Mouse (Mus musculus): ENCODE results near the gene Nek1.

DNA sequence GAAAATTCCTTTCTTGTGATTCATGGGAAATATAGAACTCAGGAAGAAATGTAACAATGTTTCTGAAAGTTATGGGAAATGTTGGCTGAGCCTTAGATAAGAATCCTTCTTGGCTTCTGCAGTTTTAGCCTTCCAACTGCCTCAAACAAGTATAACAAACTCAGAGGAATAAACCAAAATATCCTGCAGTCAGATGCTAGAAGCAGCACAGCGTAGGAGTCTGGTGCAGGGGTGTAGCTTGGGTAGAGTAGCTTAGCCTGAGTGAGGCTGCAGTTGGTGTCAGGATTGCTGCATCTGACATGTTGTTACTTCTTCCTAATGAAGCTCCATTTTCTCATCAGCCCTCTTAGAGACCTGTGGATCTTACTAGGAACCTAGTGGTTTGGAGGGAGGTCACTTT is 128.6 kb downstream of the Nek1 start:
- TF ChIP-seq CTCF (conservative IDR thresholded peaks at IDR 0.05; ENCODE audit: low read length) (no peak), NANOG (IDR thresholded peaks at IDR 0.05; ENCODE audit: borderline replicate concordance, low read length) (no peak), POU5F1 (IDR thresholded peaks at IDR 0.05; ENCODE audit: borderline replicate concordance, low read length) (no peak)

Data from E14TG2a.4 (cell line).